Mouse (Mus musculus) bone marrow, adult 2 months (tissue): ENCODE data around the gene Fgfr2.

ENCODE experiments used
- CTCF ChIP-seq: fragments of 200-500 bp; IDR thresholded peaks from 2 replicates; pipeline ENCODE4 v1.5.1; 2011; ENCODE audit warnings: low read length, control low read depth; ENCODE audit not compliant: control insufficient read depth, insufficient read depth
- POLR2A ChIP-seq: fragments of 200-500 bp; IDR thresholded peaks from 2 replicates; pipeline ENCODE4 v1.6.1; 2011; ENCODE audit warnings: low read depth, mild to moderate bottlenecking, control low read depth, low read length, borderline replicate concordance; ENCODE audit not compliant: control insufficient read depth

- no peak for TF ChIP-seq POLR2A
- no peak for TF ChIP-seq CTCF
These were observed 1262.0 kb downstream of the Fgfr2 start for GRCm38 (mm10) chr7:131861157-131861556.
